11 mouse cellular contexts compared by ENCODE assay signal in the genomic region with DNA sequence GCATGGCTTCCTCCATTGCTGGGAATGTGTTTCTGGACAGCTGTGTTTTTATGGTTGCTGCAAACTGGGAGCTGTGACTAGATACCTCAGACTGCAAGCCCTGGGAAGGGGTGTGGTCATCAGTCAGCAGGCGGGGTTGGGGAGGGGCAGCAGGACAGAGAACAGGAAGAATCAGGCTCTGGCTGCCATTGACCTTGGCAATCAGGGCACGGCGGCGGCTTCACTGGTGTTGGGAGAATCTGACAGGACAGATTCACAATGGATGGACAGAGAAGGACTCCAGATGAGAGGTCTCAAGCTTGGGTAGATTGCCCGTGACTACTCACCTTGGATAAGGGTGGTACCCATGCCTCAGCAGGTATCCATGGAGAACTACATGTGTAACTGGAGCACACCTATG.
"Had no signal": no experiment of that assay in that cellular context is flagged by ENCODE, and none has a peak within 500 bp of the region (broad histone marks: within the 10 kb centered on the region; RNA-seq: fewer than 3 reads in every experiment).

No protein-coding gene starts in this region.

- H3K36me3 ChIP-seq: kidney, embryonic 15.5 days; limb, embryonic 10.5 days; liver, embryonic 15.5 days had no signal

- H3K27me3 ChIP-seq: liver, embryonic 15.5 days had no signal

- ATAC-seq: lung, postnatal 0 days had no signal

- H3K9ac ChIP-seq: kidney, embryonic 15.5 days; liver, embryonic 15.5 days had no signal

- H3K27ac ChIP-seq: kidney, embryonic 15.5 days; limb, embryonic 10.5 days; liver, embryonic 15.5 days had no signal

- H3K4me2 ChIP-seq: kidney, embryonic 15.5 days; liver, embryonic 11.5 days; liver, embryonic 15.5 days had no signal

- H3K4me3 ChIP-seq: kidney, embryonic 15.5 days; left cerebral cortex, adult 2 months; limb, embryonic 10.5 days; liver, embryonic 15.5 days had no signal

- DNase-seq: kidney, adult 2 months; kidney, postnatal 14 days; lung, adult 2 months; lung, postnatal 36 days; thymus, postnatal 4 days had no signal

- H3K4me1 ChIP-seq: liver, embryonic 15.5 days had no signal

- H3K9me3 ChIP-seq: kidney, embryonic 15.5 days; limb, embryonic 10.5 days; liver, embryonic 15.5 days had no signal
